Mouse (Mus musculus): Measurements from ENCODE around the gene Dok7.

Gene Dok7

DNA sequence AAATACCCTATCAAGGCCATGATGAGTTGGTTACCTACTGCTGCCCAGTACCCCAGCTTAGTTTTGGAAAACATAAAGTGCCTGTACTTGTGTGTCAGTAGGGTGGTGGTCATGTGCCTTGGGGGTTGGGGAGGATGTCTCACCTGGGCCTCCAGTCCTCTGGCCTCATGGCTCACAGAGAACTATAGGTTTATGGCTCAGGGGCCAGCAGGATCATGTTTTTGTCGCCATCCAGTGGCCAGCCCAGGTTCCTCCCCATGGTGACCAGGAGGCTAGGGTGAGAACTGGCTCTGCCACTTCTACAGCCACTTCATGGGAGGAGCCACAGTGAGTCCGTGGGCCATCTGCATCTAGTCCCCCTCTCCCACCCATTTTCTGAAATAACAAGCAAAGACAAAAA lies 31.6 kb upstream of the Dok7 start:
- Histone ChIP-seq H3K9me3 (ENCODE audit: low read length) (no peaks in the 10 kb centered on the region), H3K4me3 (replicated peaks; ENCODE audit: low read length) (no peak overlapping the region), H3K36me3 (ENCODE audit: insufficient read depth, low read length) (peaks cover 64% of the 10 kb centered on the region), H3K27me3 (ENCODE audit: insufficient read depth, low read length) (no peaks in the 10 kb centered on the region), H3K4me1 (replicated peaks; ENCODE audit: low read depth, low read length) (peaks cover 12% of the 10 kb centered on the region)
- TF ChIP-seq POU5F1 (IDR thresholded peaks at IDR 0.05; ENCODE audit: borderline replicate concordance, low read length) (no peak), CTCF (conservative IDR thresholded peaks at IDR 0.05; ENCODE audit: low read length) (peak; percentile 32)

DNA sequence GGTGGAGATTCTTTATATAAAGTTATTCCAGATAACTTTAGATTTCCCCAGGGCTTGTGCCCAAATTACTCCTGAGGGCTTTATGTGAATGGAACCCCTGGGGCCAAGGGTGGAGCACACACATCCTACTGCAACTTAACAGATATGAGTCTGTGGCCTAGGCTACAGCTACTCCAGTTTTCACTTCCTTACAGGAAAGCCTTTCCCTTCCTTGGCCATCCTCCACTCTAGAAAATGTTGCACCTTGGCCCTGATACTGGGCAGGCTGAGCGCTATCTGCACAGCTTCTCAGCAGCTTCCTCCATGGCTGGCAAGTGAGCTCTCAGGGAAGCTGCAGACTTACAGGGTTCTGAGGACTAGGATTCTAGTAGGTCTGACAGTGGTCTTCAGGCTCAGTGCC lies 27.3 kb upstream of the Dok7 start:
- TF ChIP-seq POU5F1 (IDR thresholded peaks at IDR 0.05; ENCODE audit: borderline replicate concordance, low read length) (no peak), NANOG (IDR thresholded peaks at IDR 0.05; ENCODE audit: borderline replicate concordance, low read length) (no peak), CTCF (conservative IDR thresholded peaks at IDR 0.05; ENCODE audit: low read length) (no peak)
- no peaks in the 10 kb centered on the region for H3K9me3 ChIP-seq (ENCODE audit: low read length)
- peaks cover 59% of the 10 kb centered on the region for H3K36me3 ChIP-seq (ENCODE audit: insufficient read depth, low read length)
- no peaks in the 10 kb centered on the region for H3K27me3 ChIP-seq (ENCODE audit: insufficient read depth, low read length)
- peaks cover 22% of the 10 kb centered on the region for H3K4me1 ChIP-seq (replicated peaks; ENCODE audit: low read depth, low read length)
- no peak overlapping the region for H3K4me3 ChIP-seq (replicated peaks; ENCODE audit: low read length)

DNA sequence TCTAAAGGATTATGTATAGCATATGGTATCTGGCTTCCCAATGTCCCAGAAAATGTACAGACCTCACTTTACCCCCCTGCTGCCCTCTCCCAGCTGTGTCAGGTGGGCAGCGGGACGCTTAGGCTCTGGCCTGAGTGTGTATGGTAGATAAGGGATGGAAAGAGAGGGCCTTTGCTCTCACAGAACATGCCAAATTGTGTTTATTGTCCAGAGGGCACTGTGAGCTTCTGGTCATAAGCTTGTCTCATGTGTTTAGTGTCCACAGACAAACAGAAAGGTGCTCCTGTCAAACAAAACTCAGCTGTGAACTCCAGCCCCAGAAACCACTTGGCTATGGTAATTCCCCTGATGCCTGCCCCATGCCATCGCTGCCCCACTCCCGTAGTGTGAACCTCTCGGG lies 26.8 kb upstream of the Dok7 start:
- Histone ChIP-seq H3K36me3 (ENCODE audit: insufficient read depth, low read length) (peaks cover 59% of the 10 kb centered on the region), H3K27me3 (ENCODE audit: insufficient read depth, low read length) (no peaks in the 10 kb centered on the region), H3K4me3 (replicated peaks; ENCODE audit: low read length) (no peak overlapping the region), H3K9me3 (ENCODE audit: low read length) (no peaks in the 10 kb centered on the region), H3K4me1 (replicated peaks; ENCODE audit: low read depth, low read length) (peaks cover 17% of the 10 kb centered on the region)
- TF ChIP-seq NANOG (IDR thresholded peaks at IDR 0.05; ENCODE audit: borderline replicate concordance, low read length) (no peak), CTCF (conservative IDR thresholded peaks at IDR 0.05; ENCODE audit: low read length) (no peak), POU5F1 (IDR thresholded peaks at IDR 0.05; ENCODE audit: borderline replicate concordance, low read length) (no peak)

DNA sequence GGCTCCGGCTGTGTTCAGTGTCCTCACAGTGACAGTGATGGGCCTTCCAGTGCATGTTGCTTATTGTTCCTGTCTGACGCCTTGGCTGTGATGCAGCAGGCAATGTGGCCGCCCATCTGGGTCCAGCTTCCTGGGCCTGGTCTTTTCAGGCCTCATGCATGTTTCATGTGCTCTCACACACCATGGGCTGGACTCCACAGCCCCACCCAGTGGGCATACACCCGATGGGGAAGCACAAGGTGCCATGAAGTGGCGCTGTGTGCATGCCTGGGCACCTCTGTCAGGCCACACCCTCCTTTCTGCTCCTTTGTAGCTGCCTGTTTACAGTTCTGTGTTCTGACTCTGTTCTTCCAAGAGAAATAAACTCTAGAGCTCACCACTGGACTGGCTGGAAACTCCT lies 23.5 kb upstream of the Dok7 start:
- peaks cover 15% of the 10 kb centered on the region for H3K4me1 ChIP-seq (replicated peaks; ENCODE audit: low read depth, low read length)
- TF ChIP-seq CTCF (conservative IDR thresholded peaks at IDR 0.05; ENCODE audit: low read length) (no peak; the same call in 1 of the 2 replicates), NANOG (IDR thresholded peaks at IDR 0.05; ENCODE audit: borderline replicate concordance, low read length) (no peak), POU5F1 (IDR thresholded peaks at IDR 0.05; ENCODE audit: borderline replicate concordance, low read length) (no peak)
- peaks cover 33% of the 10 kb centered on the region for H3K36me3 ChIP-seq (ENCODE audit: insufficient read depth, low read length)
- H3K9me3 ChIP-seq (ENCODE audit: low read length) = no peaks in the 10 kb centered on the region
- H3K4me3 ChIP-seq (replicated peaks; ENCODE audit: low read length) = no peak overlapping the region
- no peaks in the 10 kb centered on the region for H3K27me3 ChIP-seq (ENCODE audit: insufficient read depth, low read length)

DNA sequence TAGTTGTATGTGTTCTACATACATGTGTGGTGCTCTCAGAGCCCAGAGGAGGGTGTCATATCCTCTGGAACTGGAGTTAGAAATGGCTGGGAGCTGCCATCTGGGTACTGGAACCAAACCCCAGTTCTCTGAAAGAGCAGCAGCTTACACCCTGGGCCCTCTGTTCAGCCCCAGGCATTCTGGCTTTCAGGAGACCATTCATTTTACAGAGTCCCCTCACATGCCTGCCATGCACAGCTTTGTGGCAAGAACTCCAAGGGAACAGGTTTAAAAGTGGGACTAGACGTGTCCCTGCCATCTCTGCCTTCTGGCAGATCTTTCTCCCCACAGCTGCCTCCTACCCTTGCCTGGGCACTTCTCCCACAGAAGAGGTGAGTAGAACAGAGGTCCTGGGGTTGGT lies 22.9 kb upstream of the Dok7 start:
- Histone ChIP-seq H3K9me3 (ENCODE audit: low read length) (no peaks in the 10 kb centered on the region), H3K4me3 (replicated peaks; ENCODE audit: low read length) (no peak overlapping the region), H3K36me3 (ENCODE audit: insufficient read depth, low read length) (peaks cover 28% of the 10 kb centered on the region), H3K4me1 (replicated peaks; ENCODE audit: low read depth, low read length) (peaks cover 15% of the 10 kb centered on the region), H3K27me3 (ENCODE audit: insufficient read depth, low read length) (peaks cover 3% of the 10 kb centered on the region; the same call in 1 of the 2 replicates)
- TF ChIP-seq CTCF (conservative IDR thresholded peaks at IDR 0.05; ENCODE audit: low read length) (no peak), NANOG (IDR thresholded peaks at IDR 0.05; ENCODE audit: borderline replicate concordance, low read length) (no peak), POU5F1 (IDR thresholded peaks at IDR 0.05; ENCODE audit: borderline replicate concordance, low read length) (no peak)

DNA sequence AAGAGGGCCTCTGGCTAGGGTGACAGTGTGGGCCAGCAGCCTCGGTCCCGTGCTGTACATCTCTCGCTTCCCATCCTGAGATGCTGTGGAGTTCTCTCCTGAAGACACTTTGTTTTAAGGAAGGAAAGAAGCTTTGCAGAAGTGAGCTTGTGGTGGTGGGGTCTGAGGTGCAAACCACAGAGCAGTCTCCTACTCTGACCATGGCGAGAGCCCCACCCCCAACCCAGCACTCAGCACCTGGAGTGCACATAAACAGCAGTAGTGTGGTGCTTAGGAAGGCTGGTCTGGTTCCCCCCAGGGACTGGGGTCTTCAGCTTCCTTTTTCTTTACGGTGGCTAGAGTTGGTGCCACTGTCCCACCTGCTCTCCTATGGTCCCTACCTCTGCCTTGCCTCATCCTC lies 21.4 kb upstream of the Dok7 start:
- TF ChIP-seq CTCF (conservative IDR thresholded peaks at IDR 0.05; ENCODE audit: low read length) (no peak), POU5F1 (IDR thresholded peaks at IDR 0.05; ENCODE audit: borderline replicate concordance, low read length) (no peak), NANOG (IDR thresholded peaks at IDR 0.05; ENCODE audit: borderline replicate concordance, low read length) (no peak)
- Histone ChIP-seq H3K4me3 (replicated peaks; ENCODE audit: low read length) (no peak overlapping the region), H3K4me1 (replicated peaks; ENCODE audit: low read depth, low read length) (peaks cover 15% of the 10 kb centered on the region), H3K9me3 (ENCODE audit: low read length) (no peaks in the 10 kb centered on the region), H3K36me3 (ENCODE audit: insufficient read depth, low read length) (peaks cover 14% of the 10 kb centered on the region; the same call in 1 of the 2 replicates), H3K27me3 (ENCODE audit: insufficient read depth, low read length) (peaks cover 3% of the 10 kb centered on the region; the same call in 1 of the 2 replicates)

DNA sequence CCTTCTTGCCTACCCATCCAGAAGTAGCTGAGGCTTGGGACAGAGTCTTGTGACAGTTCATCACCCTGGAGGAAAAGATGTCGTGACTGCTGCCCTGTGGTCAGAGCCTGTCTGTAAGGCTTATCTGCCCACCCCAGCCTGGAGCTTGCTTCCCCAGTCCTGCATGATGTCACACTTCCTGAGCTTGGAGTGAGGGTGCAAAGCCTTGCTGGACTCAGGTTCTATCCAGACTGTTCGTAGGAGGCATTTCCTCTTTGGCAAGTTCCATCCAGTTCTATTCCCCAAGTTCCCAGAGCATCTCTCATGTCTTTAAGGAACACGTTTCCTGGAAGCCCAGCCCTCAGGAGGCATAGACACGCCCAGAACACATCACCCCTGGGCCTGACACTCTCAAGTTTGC lies 20.8 kb upstream of the Dok7 start:
- peaks cover 9% of the 10 kb centered on the region; the same call in 1 of the 2 replicates for H3K36me3 ChIP-seq (ENCODE audit: insufficient read depth, low read length)

DNA sequence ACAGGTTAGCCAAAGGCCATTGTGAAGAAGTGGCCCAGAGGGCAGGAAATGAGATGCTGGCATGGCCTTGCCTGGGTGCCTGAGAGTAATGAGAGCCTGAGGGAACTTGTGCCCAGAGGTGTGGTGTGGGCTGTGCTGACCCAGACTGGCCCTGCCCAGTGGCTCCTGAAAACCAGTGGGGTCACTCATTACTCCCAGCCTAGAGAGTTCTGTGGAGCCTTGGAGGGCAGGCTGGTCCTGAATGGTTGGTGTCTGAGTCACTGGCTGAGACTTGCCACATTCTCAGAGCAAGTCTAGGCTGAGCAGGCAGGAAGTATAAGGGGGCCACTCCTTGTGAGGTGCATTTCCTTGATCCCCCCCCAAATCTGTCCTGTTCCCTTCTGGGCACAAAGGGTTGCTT lies 19.1 kb upstream of the Dok7 start:
- Histone ChIP-seq H3K9me3 (ENCODE audit: low read length) (no peaks in the 10 kb centered on the region), H3K27me3 (ENCODE audit: insufficient read depth, low read length) (peaks cover 5% of the 10 kb centered on the region), H3K4me3 (replicated peaks; ENCODE audit: low read length) (no peak overlapping the region), H3K36me3 (ENCODE audit: insufficient read depth, low read length) (peaks cover 4% of the 10 kb centered on the region; the same call in 1 of the 2 replicates), H3K4me1 (replicated peaks; ENCODE audit: low read depth, low read length) (peaks cover 9% of the 10 kb centered on the region)
- no peak for TF ChIP-seq POU5F1 (IDR thresholded peaks at IDR 0.05; ENCODE audit: borderline replicate concordance, low read length)
- TF ChIP-seq CTCF (conservative IDR thresholded peaks at IDR 0.05; ENCODE audit: low read length) = no peak
- TF ChIP-seq NANOG (IDR thresholded peaks at IDR 0.05; ENCODE audit: borderline replicate concordance, low read length) = no peak

More for the DNA sequence above, 20.8 kb upstream of the Dok7 start:
- H3K27me3 ChIP-seq (ENCODE audit: insufficient read depth, low read length) = peaks cover 5% of the 10 kb centered on the region
- peaks cover 15% of the 10 kb centered on the region for H3K4me1 ChIP-seq (replicated peaks; ENCODE audit: low read depth, low read length)
- TF ChIP-seq CTCF (conservative IDR thresholded peaks at IDR 0.05; ENCODE audit: low read length) = no peak
- no peak for TF ChIP-seq POU5F1 (IDR thresholded peaks at IDR 0.05; ENCODE audit: borderline replicate concordance, low read length)
- TF ChIP-seq NANOG (IDR thresholded peaks at IDR 0.05; ENCODE audit: borderline replicate concordance, low read length) = no peak
- H3K9me3 ChIP-seq (ENCODE audit: low read length) = no peaks in the 10 kb centered on the region
- H3K4me3 ChIP-seq (replicated peaks; ENCODE audit: low read length) = no peak overlapping the region

DNA sequence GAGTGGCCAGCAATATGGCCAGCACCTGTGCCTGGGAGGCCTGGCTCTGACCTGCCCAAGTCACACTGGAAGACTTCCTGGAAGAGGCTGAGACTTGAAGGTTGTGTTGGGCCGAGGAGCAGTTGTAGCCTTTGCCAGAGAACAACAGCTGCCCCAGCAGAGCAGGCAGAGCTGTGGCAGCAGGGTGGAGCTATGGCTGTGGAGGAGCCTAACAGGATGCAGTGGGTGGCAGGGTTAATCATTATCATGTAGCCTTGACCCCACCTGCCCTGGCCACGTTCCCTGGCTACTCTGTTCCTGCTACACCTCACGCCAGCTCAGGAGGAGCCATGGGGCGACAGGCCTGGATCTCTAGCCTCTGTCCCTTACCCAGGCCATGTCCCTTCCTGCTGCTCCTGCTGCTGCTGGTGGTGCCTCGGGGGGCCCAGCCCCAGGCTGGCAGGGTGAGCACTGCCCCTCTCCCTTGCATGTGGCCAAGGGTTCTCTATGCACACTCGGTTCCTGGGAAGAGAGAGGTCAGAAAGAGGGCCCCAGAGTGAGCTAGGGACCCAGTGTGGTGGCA lies 15.2 kb upstream of the Dok7 start, which contains the start of gene Hgfac:
Gene Hgfac (plus strand): TSS at position 242 of the 562 bp plus-strand sequence.
- Histone ChIP-seq H3K36me3 (ENCODE audit: insufficient read depth, low read length) (no peaks in the 10 kb centered on the region), H3K27me3 (ENCODE audit: insufficient read depth, low read length) (peaks cover 8% of the 10 kb centered on the region), H3K4me3 (replicated peaks; ENCODE audit: low read length) (no peak within 1 kb of the TSS), H3K9me3 (ENCODE audit: low read length) (no peaks in the 10 kb centered on the region), H3K4me1 (replicated peaks; ENCODE audit: low read depth, low read length) (0 out of 2 replicates have a peak, but pooled peaks cover 3% of the 10 kb centered on the region)
- no peak for TF ChIP-seq CTCF (conservative IDR thresholded peaks at IDR 0.05; ENCODE audit: low read length)

All from E14TG2a.4 (cell line).